Comparison of ENCODE assay signal across 9 mouse cellular contexts in the genomic region with DNA sequence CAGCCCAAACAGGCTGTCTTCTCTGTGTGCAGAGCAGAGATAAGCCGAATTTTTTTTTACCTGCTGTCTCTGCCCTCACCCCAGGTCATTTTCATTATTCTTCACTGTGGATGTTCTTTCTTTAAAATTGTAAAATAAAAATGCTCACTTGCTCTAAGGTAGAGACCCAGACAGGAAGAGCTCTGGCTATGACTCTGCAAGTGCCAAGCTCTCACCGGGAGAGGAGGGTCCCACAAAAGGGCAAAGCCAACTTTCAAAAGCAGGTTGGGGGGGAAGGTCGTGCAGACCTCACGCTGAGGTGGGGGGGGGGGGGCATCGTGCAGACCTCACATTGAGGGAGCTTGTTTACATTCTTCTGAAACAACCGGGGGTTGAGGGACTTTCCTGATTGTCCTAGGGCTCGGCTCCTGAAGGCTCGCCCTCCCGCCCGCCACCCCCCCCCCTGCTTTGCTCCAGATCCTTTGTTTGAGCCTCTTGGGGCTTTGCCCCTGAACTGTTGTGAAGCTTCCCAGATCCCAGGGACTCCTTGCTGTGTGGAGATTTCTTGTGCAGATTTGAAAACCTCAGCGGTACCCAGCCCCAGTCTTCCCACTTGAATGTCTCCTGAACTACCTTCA.
A peak's percentile ranks its signal among the peaks of the same experiment; 100 is the strongest.
DNase-seq lines count a peak whose midpoint lies in the region; ATAC-seq lines count a peak whose summit lies in the region.
"Had no signal": no experiment of that assay in that cellular context is flagged by ENCODE, and none has a peak within 500 bp of the region (broad histone marks: within the 10 kb centered on the region; RNA-seq: fewer than 3 reads in every experiment).

No protein-coding gene starts in this region.

- peak overlapping the region; percentile 27; the same call in 1 of the 2 replicates for H3K4me3 ChIP-seq in heart, embryonic 16.5 days (ENCODE audit: low read length)
- no peak overlapping the region for H3K4me3 ChIP-seq in embryonic facial prominence, embryonic 11.5 days (ENCODE audit: low read depth, low read length)
- no peak overlapping the region for H3K4me3 ChIP-seq in intestine, embryonic 15.5 days (replicated peaks)

- WGBS in heart, embryonic 16.5 days = 11% methylated on average over 11 of the region's 11 CpGs
- 5% methylated on average over 11 of the region's 11 CpGs for WGBS in embryonic facial prominence, embryonic 11.5 days
- 10% methylated on average over 11 of the region's 11 CpGs for WGBS in intestine, embryonic 15.5 days

- H3K4me1 ChIP-seq in heart, embryonic 16.5 days (ENCODE audit: control insufficient read depth, insufficient read depth, low read length) = peaks cover 29% of the 10 kb centered on the region
- H3K4me1 ChIP-seq in embryonic facial prominence, embryonic 11.5 days (ENCODE audit: control insufficient read depth, insufficient read depth, low read length) = peaks cover 9% of the 10 kb centered on the region
- 0 out of 2 replicates have a peak, but pooled peaks cover 3% of the 10 kb centered on the region for H3K4me1 ChIP-seq in intestine, embryonic 15.5 days (replicated peaks)

- peak overlapping the region; percentile 57 for H3K9ac ChIP-seq in heart, embryonic 16.5 days (ENCODE audit: low read length)
- peak overlapping the region; percentile 43 for H3K9ac ChIP-seq in embryonic facial prominence, embryonic 11.5 days (replicated peaks; ENCODE audit: low read length)
- H3K9ac ChIP-seq in intestine, embryonic 15.5 days = no peak overlapping the region

- ATAC-seq in heart, embryonic 16.5 days (replicated peaks; ENCODE audit: extremely low read depth, insufficient read depth, low FRiP score) = 0 out of 2 replicates have a peak, but pooled peaks have one; percentile 8
- ATAC-seq in embryonic facial prominence, embryonic 11.5 days (replicated peaks; ENCODE audit: insufficient number of reproducible peaks, low FRiP score, low TSS enrichment, low read depth) = no peak
- no peak for ATAC-seq in intestine, embryonic 15.5 days

- no peaks in the 10 kb centered on the region for H3K36me3 ChIP-seq in heart, embryonic 16.5 days (ENCODE audit: control insufficient read depth, insufficient read depth)
- no peaks in the 10 kb centered on the region for H3K36me3 ChIP-seq in embryonic facial prominence, embryonic 11.5 days (replicated peaks; ENCODE audit: control insufficient read depth, insufficient read depth, low read depth, low read length)
- no peaks in the 10 kb centered on the region for H3K36me3 ChIP-seq in intestine, embryonic 15.5 days
- H3K36me3 ChIP-seq: G1E had no signal

- DNase-seq in heart, adult 11 months = no peak
- peak; percentile 50 for DNase-seq in embryonic facial prominence, embryonic 11.5 days (ENCODE audit: low spot score)
- peak; percentile 62 for DNase-seq in retina, embryonic 14.5 days (ENCODE audit: low spot score)
- DNase-seq in right cerebral cortex, adult 2 months (ENCODE audit: low spot score in 2 of 2) = no peak
- no peak for DNase-seq in testis, postnatal 14 days (ENCODE audit: low spot score)
- no peak for DNase-seq in heart, adult 18-20 months

- no peaks in the 10 kb centered on the region for H3K27me3 ChIP-seq in heart, embryonic 16.5 days (ENCODE audit: control insufficient read depth, insufficient read depth, low read length)
- H3K27me3 ChIP-seq in embryonic facial prominence, embryonic 11.5 days (ENCODE audit: control insufficient read depth, insufficient read depth, low read length) = no peaks in the 10 kb centered on the region
- no peaks in the 10 kb centered on the region for H3K27me3 ChIP-seq in intestine, embryonic 15.5 days (replicated peaks)

- H3K27ac ChIP-seq in heart, embryonic 16.5 days (ENCODE audit: low read length) = no peak overlapping the region
- peak overlapping the region; percentile 52 for H3K27ac ChIP-seq in embryonic facial prominence, embryonic 11.5 days (replicated peaks; ENCODE audit: low read depth, low read length)
- H3K27ac ChIP-seq in intestine, embryonic 15.5 days = no peak overlapping the region

- H3K4me2 ChIP-seq in heart, embryonic 16.5 days (ENCODE audit: low read depth, low read length) = peak overlapping the region; percentile 58
- H3K4me2 ChIP-seq in embryonic facial prominence, embryonic 11.5 days (ENCODE audit: low read depth, low read length) = peak overlapping the region; percentile 19; the same call in 1 of the 2 replicates
- H3K4me2 ChIP-seq in intestine, embryonic 15.5 days (replicated peaks) = peak overlapping the region; percentile 11; the same call in 1 of the 2 replicates

- H3K9me3 ChIP-seq in heart, embryonic 16.5 days (replicated peaks; ENCODE audit: control insufficient read depth, low read length) = no peaks in the 10 kb centered on the region
- H3K9me3 ChIP-seq in embryonic facial prominence, embryonic 11.5 days (replicated peaks; ENCODE audit: control insufficient read depth, low read length) = no peaks in the 10 kb centered on the region
- H3K9me3 ChIP-seq in intestine, embryonic 15.5 days = no peaks in the 10 kb centered on the region
- H3K9me3 ChIP-seq: G1E had no signal

Comparison
In these comparisons a context has a peak if more than half of its experiments do, and no peak if none do; other contexts are left out.
1. DNase-seq: peak in embryonic facial prominence, embryonic 11.5 days (single experiment) and retina, embryonic 14.5 days (single experiment); none in heart, adult 11 months (single experiment), right cerebral cortex, adult 2 months (0 of 2), testis, postnatal 14 days (single experiment) and heart, adult 18-20 months (0 of 2).
2. Peak in every context shown above with its lines, with median percentiles within 50 percentile points of each other: H3K4me2 ChIP-seq.